Mouse (Mus musculus): ENCODE measurements around the gene Chchd6. TPM values are rescaled to one million over a fixed set of nuclear protein-coding genes. Genes with fewer than 3 reads are reported as not detected.

The Chchd6 gene
- total and polyA plus RNA-seq, 2 experiments from 2014 or later = 182 to 192 TPM

GRCm38 (mm10) chr6:89574641-89575040 lies 20.8 kb downstream of the Chchd6 start:
- ATAC-seq (ENCODE audit: low FRiP score) (no peak), DNase-seq (ENCODE audit: low spot score) (no peak)
- H3K9ac ChIP-seq (replicated peaks; ENCODE audit: low read length, poor library complexity, severe bottlenecking) = no peak overlapping the region
- H3K4me2 ChIP-seq (ENCODE audit: low read depth, low read length, poor library complexity, severe bottlenecking) = no peak overlapping the region
- peaks cover 15% of the 10 kb centered on the region for H3K36me3 ChIP-seq (ENCODE audit: insufficient read depth, low read length)
- H3K9me3 ChIP-seq (ENCODE audit: low read length) = no peaks in the 10 kb centered on the region
- no peak overlapping the region for H3K4me3 ChIP-seq (ENCODE audit: low read depth, low read length)
- H3K27ac ChIP-seq (ENCODE audit: low read depth, low read length) = no peak overlapping the region
- WGBS = 50% methylated on average over 2 of the region's 2 CpGs
- TF ChIP-seq CTCF (IDR thresholded peaks at IDR 0.05) = no peak
- no peaks in the 10 kb centered on the region for H3K4me1 ChIP-seq (ENCODE audit: insufficient read depth, low read length)
- H3K27me3 ChIP-seq (ENCODE audit: insufficient read depth, low read length) = no peaks in the 10 kb centered on the region

GRCm38 (mm10) chr6:89573768-89574167 lies 21.7 kb downstream of the Chchd6 start:
- no peaks in the 10 kb centered on the region for H3K27me3 ChIP-seq (ENCODE audit: insufficient read depth, low read length)
- no peak overlapping the region for H3K9ac ChIP-seq (replicated peaks; ENCODE audit: low read length, poor library complexity, severe bottlenecking)
- no peaks in the 10 kb centered on the region for H3K9me3 ChIP-seq (ENCODE audit: low read length)
- DNase-seq (ENCODE audit: low spot score) = no peak
- no peak overlapping the region for H3K4me3 ChIP-seq (ENCODE audit: low read depth, low read length)
- ATAC-seq (ENCODE audit: low FRiP score) = no peak
- WGBS = 82% methylated on average over 2 of the region's 2 CpGs
- H3K27ac ChIP-seq (ENCODE audit: low read depth, low read length) = no peak overlapping the region
- TF ChIP-seq CTCF (IDR thresholded peaks at IDR 0.05) = no peak
- no peaks in the 10 kb centered on the region for H3K4me1 ChIP-seq (ENCODE audit: insufficient read depth, low read length)
- H3K4me2 ChIP-seq (ENCODE audit: low read depth, low read length, poor library complexity, severe bottlenecking) = no peak overlapping the region
- peaks cover 19% of the 10 kb centered on the region for H3K36me3 ChIP-seq (ENCODE audit: insufficient read depth, low read length)

- no peak for ATAC-seq (ENCODE audit: low FRiP score)
These were observed 22.4 kb downstream of the Chchd6 start for GRCm38 (mm10) chr6:89572921-89573636.

GRCm38 (mm10) chr6:89569370-89569769 lies 26.1 kb downstream of the Chchd6 start:
- 90% methylated on average over 4 of the region's 4 CpGs for WGBS
- ATAC-seq (ENCODE audit: low FRiP score) (no peak), DNase-seq (ENCODE audit: low spot score) (no peak)
- Histone ChIP-seq H3K4me3 (ENCODE audit: low read depth, low read length) (no peak overlapping the region), H3K4me2 (ENCODE audit: low read depth, low read length, poor library complexity, severe bottlenecking) (no peak overlapping the region), H3K27me3 (ENCODE audit: insufficient read depth, low read length) (no peaks in the 10 kb centered on the region), H3K27ac (ENCODE audit: low read depth, low read length) (no peak overlapping the region), H3K4me1 (ENCODE audit: insufficient read depth, low read length) (no peaks in the 10 kb centered on the region), H3K36me3 (ENCODE audit: insufficient read depth, low read length) (peaks cover 33% of the 10 kb centered on the region), H3K9me3 (ENCODE audit: low read length) (no peaks in the 10 kb centered on the region), H3K9ac (replicated peaks; ENCODE audit: low read length, poor library complexity, severe bottlenecking) (no peak overlapping the region)
- TF ChIP-seq CTCF (IDR thresholded peaks at IDR 0.05) = no peak

More at GRCm38 (mm10) chr6:89572921-89573636, 22.4 kb downstream of the Chchd6 start:
- no peak overlapping the region for H3K4me3 ChIP-seq (ENCODE audit: low read depth, low read length)
- H3K4me1 ChIP-seq (ENCODE audit: insufficient read depth, low read length) = no peaks in the 10 kb centered on the region
- TF ChIP-seq CTCF (IDR thresholded peaks at IDR 0.05) = no peak
- H3K9me3 ChIP-seq (ENCODE audit: low read length) = no peaks in the 10 kb centered on the region
- H3K27me3 ChIP-seq (ENCODE audit: insufficient read depth, low read length) = no peaks in the 10 kb centered on the region
- H3K36me3 ChIP-seq (ENCODE audit: insufficient read depth, low read length) = peaks cover 19% of the 10 kb centered on the region
- H3K9ac ChIP-seq (replicated peaks; ENCODE audit: low read length, poor library complexity, severe bottlenecking) = no peak overlapping the region
- no peak overlapping the region for H3K4me2 ChIP-seq (ENCODE audit: low read depth, low read length, poor library complexity, severe bottlenecking)
- DNase-seq (ENCODE audit: low spot score) = no peak
- H3K27ac ChIP-seq (ENCODE audit: low read depth, low read length) = no peak overlapping the region

GRCm38 (mm10) chr6:89566740-89567139 lies 28.7 kb downstream of the Chchd6 start:
- H3K4me1 ChIP-seq (ENCODE audit: insufficient read depth, low read length) = no peaks in the 10 kb centered on the region
- WGBS = 56% methylated on average over 4 of the region's 4 CpGs
- H3K4me3 ChIP-seq (ENCODE audit: low read depth, low read length) = no peak overlapping the region
- H3K4me2 ChIP-seq (ENCODE audit: low read depth, low read length, poor library complexity, severe bottlenecking) = no peak overlapping the region
- no peak for TF ChIP-seq CTCF (IDR thresholded peaks at IDR 0.05)
- no peaks in the 10 kb centered on the region for H3K27me3 ChIP-seq (ENCODE audit: insufficient read depth, low read length)
- H3K36me3 ChIP-seq (ENCODE audit: insufficient read depth, low read length) = peaks cover 19% of the 10 kb centered on the region
- no peak overlapping the region for H3K27ac ChIP-seq (ENCODE audit: low read depth, low read length)
- ATAC-seq (ENCODE audit: low FRiP score) = no peak
- H3K9ac ChIP-seq (replicated peaks; ENCODE audit: low read length, poor library complexity, severe bottlenecking) = no peak overlapping the region
- H3K9me3 ChIP-seq (ENCODE audit: low read length) = no peaks in the 10 kb centered on the region
- DNase-seq (ENCODE audit: low spot score) = no peak

- H3K4me2 ChIP-seq (ENCODE audit: low read depth, low read length, poor library complexity, severe bottlenecking) = no peak overlapping the region
- H3K36me3 ChIP-seq (ENCODE audit: insufficient read depth, low read length) = peaks cover 13% of the 10 kb centered on the region
- no peaks in the 10 kb centered on the region for H3K27me3 ChIP-seq (ENCODE audit: insufficient read depth, low read length)
- no peak overlapping the region for H3K9ac ChIP-seq (replicated peaks; ENCODE audit: low read length, poor library complexity, severe bottlenecking)
- no peak overlapping the region for H3K27ac ChIP-seq (ENCODE audit: low read depth, low read length)
- no peak for DNase-seq (ENCODE audit: low spot score)
- H3K4me3 ChIP-seq (ENCODE audit: low read depth, low read length) = no peak overlapping the region
- H3K4me1 ChIP-seq (ENCODE audit: insufficient read depth, low read length) = no peaks in the 10 kb centered on the region
- TF ChIP-seq CTCF (IDR thresholded peaks at IDR 0.05) = no peak
- no peaks in the 10 kb centered on the region for H3K9me3 ChIP-seq (ENCODE audit: low read length)
- 85% methylated on average over 4 of the region's 4 CpGs for WGBS
- no peak for ATAC-seq (ENCODE audit: low FRiP score)
These were observed 32.1 kb downstream of the Chchd6 start for GRCm38 (mm10) chr6:89563381-89563780.
